Mouse (Mus musculus): ENCODE measurements around the gene Runx1. TPM values are rescaled to one million over a fixed set of nuclear protein-coding genes. Genes with fewer than 3 reads are reported as not detected.
A peak's percentile ranks its signal among the peaks of the same experiment; 100 is the strongest.

Gene Runx1
- polyA plus RNA-seq, 1 experiment, result 0.62 TPM

GRCm38 (mm10) chr16:92807772-92808171 lies 18.2 kb downstream of the Runx1 start:
- Histone ChIP-seq H3K27me3 (ENCODE audit: control insufficient read depth, insufficient read depth, low read length) (no peaks in the 10 kb centered on the region), H3K4me1 (ENCODE audit: control insufficient read depth, insufficient read depth, low read length) (no peaks in the 10 kb centered on the region), H3K27ac (ENCODE audit: control insufficient read depth, insufficient read depth, low read depth, low read length) (no peak overlapping the region), H3K4me3 (ENCODE audit: control insufficient read depth, low read depth, low read length) (no peak overlapping the region), H3K36me3 (ENCODE audit: control insufficient read depth, insufficient read depth, low read length) (no peaks in the 10 kb centered on the region)
- TF ChIP-seq POLR2A (IDR thresholded peaks at IDR 0.05; ENCODE audit: control insufficient read depth, low read depth, low read length) (no peak), CTCF (IDR thresholded peaks at IDR 0.05; ENCODE audit: control insufficient read depth, insufficient read depth, insufficient replicate concordance, low read depth, low read length) (no peak)

GRCm38 (mm10) chr16:92803076-92803580 lies 22.8 kb downstream of the Runx1 start:
- Histone ChIP-seq H3K36me3 (ENCODE audit: control insufficient read depth, insufficient read depth, low read length) (no peaks in the 10 kb centered on the region), H3K4me3 (ENCODE audit: control insufficient read depth, low read depth, low read length) (no peak overlapping the region), H3K4me1 (ENCODE audit: control insufficient read depth, insufficient read depth, low read length) (no peaks in the 10 kb centered on the region), H3K27ac (ENCODE audit: control insufficient read depth, insufficient read depth, low read depth, low read length) (no peak overlapping the region), H3K27me3 (ENCODE audit: control insufficient read depth, insufficient read depth, low read length) (no peaks in the 10 kb centered on the region)
- TF ChIP-seq POLR2A (IDR thresholded peaks at IDR 0.05; ENCODE audit: control insufficient read depth, low read depth, low read length) (no peak), CTCF (IDR thresholded peaks at IDR 0.05; ENCODE audit: control insufficient read depth, insufficient read depth, insufficient replicate concordance, low read depth, low read length) (no peak)

GRCm38 (mm10) chr16:92801567-92801966 lies 24.4 kb downstream of the Runx1 start:
- Histone ChIP-seq H3K4me1 (ENCODE audit: control insufficient read depth, insufficient read depth, low read length) (no peaks in the 10 kb centered on the region), H3K27me3 (ENCODE audit: control insufficient read depth, insufficient read depth, low read length) (no peaks in the 10 kb centered on the region), H3K27ac (ENCODE audit: control insufficient read depth, insufficient read depth, low read depth, low read length) (no peak overlapping the region), H3K36me3 (ENCODE audit: control insufficient read depth, insufficient read depth, low read length) (no peaks in the 10 kb centered on the region), H3K4me3 (ENCODE audit: control insufficient read depth, low read depth, low read length) (no peak overlapping the region)
- TF ChIP-seq POLR2A (IDR thresholded peaks at IDR 0.05; ENCODE audit: control insufficient read depth, low read depth, low read length) (no peak), CTCF (IDR thresholded peaks at IDR 0.05; ENCODE audit: control insufficient read depth, insufficient read depth, insufficient replicate concordance, low read depth, low read length) (no peak)

GRCm38 (mm10) chr16:92800845-92801244 lies 25.1 kb downstream of the Runx1 start:
- H3K4me3 ChIP-seq (ENCODE audit: control insufficient read depth, low read depth, low read length), result no peak overlapping the region
- no peaks in the 10 kb centered on the region for H3K27me3 ChIP-seq (ENCODE audit: control insufficient read depth, insufficient read depth, low read length)
- TF ChIP-seq POLR2A (IDR thresholded peaks at IDR 0.05; ENCODE audit: control insufficient read depth, low read depth, low read length), result no peak
- no peak for TF ChIP-seq CTCF (IDR thresholded peaks at IDR 0.05; ENCODE audit: control insufficient read depth, insufficient read depth, insufficient replicate concordance, low read depth, low read length)
- no peaks in the 10 kb centered on the region for H3K36me3 ChIP-seq (ENCODE audit: control insufficient read depth, insufficient read depth, low read length)
- no peaks in the 10 kb centered on the region for H3K4me1 ChIP-seq (ENCODE audit: control insufficient read depth, insufficient read depth, low read length)
- H3K27ac ChIP-seq (ENCODE audit: control insufficient read depth, insufficient read depth, low read depth, low read length), result no peak overlapping the region

- Histone ChIP-seq H3K4me3 (ENCODE audit: control insufficient read depth, low read depth, low read length) (no peak overlapping the region), H3K36me3 (ENCODE audit: control insufficient read depth, insufficient read depth, low read length) (no peaks in the 10 kb centered on the region), H3K27ac (ENCODE audit: control insufficient read depth, insufficient read depth, low read depth, low read length) (no peak overlapping the region), H3K27me3 (ENCODE audit: control insufficient read depth, insufficient read depth, low read length) (no peaks in the 10 kb centered on the region), H3K4me1 (ENCODE audit: control insufficient read depth, insufficient read depth, low read length) (no peaks in the 10 kb centered on the region)
- no peak for TF ChIP-seq POLR2A (IDR thresholded peaks at IDR 0.05; ENCODE audit: control insufficient read depth, low read depth, low read length)
- TF ChIP-seq CTCF (IDR thresholded peaks at IDR 0.05; ENCODE audit: control insufficient read depth, insufficient read depth, insufficient replicate concordance, low read depth, low read length), result peak; percentile 44; the same call in 1 of the 2 replicates
Observed at GRCm38 (mm10) chr16:92799940-92800339, 26.0 kb downstream of the Runx1 start.

GRCm38 (mm10) chr16:92794197-92794596 lies 31.8 kb downstream of the Runx1 start:
- Histone ChIP-seq H3K27ac (ENCODE audit: control insufficient read depth, insufficient read depth, low read depth, low read length) (no peak overlapping the region), H3K27me3 (ENCODE audit: control insufficient read depth, insufficient read depth, low read length) (no peaks in the 10 kb centered on the region), H3K4me3 (ENCODE audit: control insufficient read depth, low read depth, low read length) (no peak overlapping the region), H3K36me3 (ENCODE audit: control insufficient read depth, insufficient read depth, low read length) (no peaks in the 10 kb centered on the region), H3K4me1 (ENCODE audit: control insufficient read depth, insufficient read depth, low read length) (no peaks in the 10 kb centered on the region)
- TF ChIP-seq CTCF (IDR thresholded peaks at IDR 0.05; ENCODE audit: control insufficient read depth, insufficient read depth, insufficient replicate concordance, low read depth, low read length) (no peak), POLR2A (IDR thresholded peaks at IDR 0.05; ENCODE audit: control insufficient read depth, low read depth, low read length) (no peak)

- no peak for TF ChIP-seq POLR2A (IDR thresholded peaks at IDR 0.05; ENCODE audit: control insufficient read depth, low read depth, low read length)
- TF ChIP-seq CTCF (IDR thresholded peaks at IDR 0.05; ENCODE audit: control insufficient read depth, insufficient read depth, insufficient replicate concordance, low read depth, low read length), result no peak
Observed at GRCm38 (mm10) chr16:92793741-92794140, 32.2 kb downstream of the Runx1 start.

GRCm38 (mm10) chr16:92792905-92793304 lies 33.0 kb downstream of the Runx1 start:
- no peaks in the 10 kb centered on the region for H3K4me1 ChIP-seq (ENCODE audit: control insufficient read depth, insufficient read depth, low read length)
- TF ChIP-seq CTCF (IDR thresholded peaks at IDR 0.05; ENCODE audit: control insufficient read depth, insufficient read depth, insufficient replicate concordance, low read depth, low read length), result no peak
- TF ChIP-seq POLR2A (IDR thresholded peaks at IDR 0.05; ENCODE audit: control insufficient read depth, low read depth, low read length), result no peak

More at GRCm38 (mm10) chr16:92793741-92794140, 32.2 kb downstream of the Runx1 start:
- Histone ChIP-seq H3K36me3 (ENCODE audit: control insufficient read depth, insufficient read depth, low read length) (no peaks in the 10 kb centered on the region), H3K4me1 (ENCODE audit: control insufficient read depth, insufficient read depth, low read length) (no peaks in the 10 kb centered on the region), H3K27ac (ENCODE audit: control insufficient read depth, insufficient read depth, low read depth, low read length) (no peak overlapping the region), H3K4me3 (ENCODE audit: control insufficient read depth, low read depth, low read length) (no peak overlapping the region), H3K27me3 (ENCODE audit: control insufficient read depth, insufficient read depth, low read length) (no peaks in the 10 kb centered on the region)

More at GRCm38 (mm10) chr16:92792905-92793304, 33.0 kb downstream of the Runx1 start:
- Histone ChIP-seq H3K27ac (ENCODE audit: control insufficient read depth, insufficient read depth, low read depth, low read length) (no peak overlapping the region), H3K27me3 (ENCODE audit: control insufficient read depth, insufficient read depth, low read length) (no peaks in the 10 kb centered on the region), H3K4me3 (ENCODE audit: control insufficient read depth, low read depth, low read length) (no peak overlapping the region), H3K36me3 (ENCODE audit: control insufficient read depth, insufficient read depth, low read length) (no peaks in the 10 kb centered on the region)
